Mouse (Mus musculus) limb, embryonic 15.5 days (tissue): ENCODE results near the gene Aldh1a1. TPM values are rescaled to one million over a fixed set of nuclear protein-coding genes. Genes with fewer than 3 reads are reported as not detected.
"Not testable (repeated sequence)": the region's sequence is repeated elsewhere in the genome, so short reads cannot be mapped to it uniquely, and the experiment has no call there.

Experiments used
- ATAC-seq: fragments of 200-750 bp; cut with Nextera tagmentation; 2 replicates; pipeline ENCODE4 v1.8.0; 2017; ENCODE audit warnings: low read depth, moderate TSS enrichment; ENCODE audit not compliant: insufficient number of reproducible peaks, low FRiP score, low TSS enrichment
- H3K27ac ChIP-seq: fragments of 300-500 bp; sonication (generic); 2 replicates; pipeline ENCODE4 v1.5.1; 2015; ENCODE audit warnings: moderate library complexity, mild to moderate bottlenecking, inconsistent platforms
- H3K27me3 ChIP-seq: fragments of 300-500 bp; sonication (generic); 2 replicates; pipeline ENCODE4 v1.6.1; 2015; ENCODE audit warnings: inconsistent platforms
- H3K36me3 ChIP-seq: fragments of 300-500 bp; sonication (generic); 2 replicates; pipeline ENCODE4 v1.6.1; 2015; ENCODE audit warnings: inconsistent platforms
- H3K4me1 ChIP-seq: fragments of 300-500 bp; sonication (generic); 2 replicates; pipeline ENCODE4 v1.6.1; 2015; ENCODE audit warnings: inconsistent platforms
- H3K4me2 ChIP-seq: fragments of 300-500 bp; sonication (generic); 2 replicates; pipeline ENCODE4 v1.6.1; 2015; ENCODE audit warnings: mild to moderate bottlenecking, inconsistent platforms
- H3K4me3 ChIP-seq: fragments of 300-500 bp; sonication (generic); 2 replicates; pipeline ENCODE4 v1.5.1; 2015; ENCODE audit warnings: mild to moderate bottlenecking, inconsistent platforms
- H3K9ac ChIP-seq: fragments of 300-500 bp; sonication (generic); 2 replicates; pipeline ENCODE4 v1.6.1; 2015; ENCODE audit warnings: inconsistent platforms
- H3K9me3 ChIP-seq: fragments of 300-500 bp; sonication (generic); 2 replicates; pipeline ENCODE4 v1.6.1; 2016; ENCODE audit warnings: inconsistent platforms
- WGBS: fragments of 180-500 bp; shearing (Covaris S2); methylation state at CpG from one replicate; pipeline ENCODE4 v1.1.7; 2015; 5-methylcytosine and 5-hydroxymethylcytosine counted together
- polyA plus RNA-seq: library from polyadenylated mRNA; unstranded; fragments of >200 nt; fragmentation: Nextera tagmentation; extraction: Ambion mirVana; gene quantifications from 2 replicates; pipeline ENCODE4 v1.2.1, GENCODE M21; 2015

Aldh1a1 gene
- polyA plus RNA-seq, 1 experiment from 2014 or later: 2.4 TPM

DNA sequence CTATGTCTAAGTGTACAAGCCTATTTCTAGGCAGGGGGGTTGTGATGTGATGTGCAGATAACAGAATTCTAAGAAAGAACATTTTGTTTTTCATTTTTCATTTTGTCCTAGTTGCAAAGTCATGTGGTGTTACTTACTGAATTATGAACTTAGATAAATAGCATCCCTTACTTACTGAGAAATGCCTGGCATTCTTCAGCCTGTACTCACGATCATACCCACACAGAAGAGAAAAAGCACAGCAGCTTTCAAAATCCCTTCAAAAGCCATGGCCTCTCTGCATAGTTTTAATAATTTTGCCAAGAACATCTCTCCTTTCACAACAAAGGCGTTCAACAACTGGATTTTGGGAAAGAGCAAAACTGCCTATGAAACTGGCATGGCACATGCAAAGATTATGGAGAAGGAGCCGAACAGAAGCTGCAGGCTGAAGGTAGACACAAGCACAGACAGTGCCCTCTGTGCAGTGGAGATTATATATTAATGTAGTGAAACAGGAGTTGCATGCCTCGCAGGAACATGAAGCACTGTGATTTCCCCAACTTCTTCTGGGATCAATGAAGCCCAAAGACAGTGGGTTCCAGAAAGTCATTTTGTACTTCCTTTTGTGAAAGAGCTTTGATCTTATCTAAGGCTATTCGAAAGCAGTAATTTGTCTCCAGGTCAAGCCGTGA, 21.3 kb downstream of the Aldh1a1 start:
- Histone ChIP-seq H3K27ac (no peak overlapping the region), H3K4me2 (no peak overlapping the region), H3K36me3 (no peaks in the 10 kb centered on the region), H3K4me3 (no peak overlapping the region), H3K9me3 (no peaks in the 10 kb centered on the region), H3K27me3 (no peaks in the 10 kb centered on the region), H3K9ac (no peak overlapping the region), H3K4me1 (no peaks in the 10 kb centered on the region)
- 47% methylated on average over 6 of the region's 6 CpGs for WGBS
- no peak for ATAC-seq

DNA sequence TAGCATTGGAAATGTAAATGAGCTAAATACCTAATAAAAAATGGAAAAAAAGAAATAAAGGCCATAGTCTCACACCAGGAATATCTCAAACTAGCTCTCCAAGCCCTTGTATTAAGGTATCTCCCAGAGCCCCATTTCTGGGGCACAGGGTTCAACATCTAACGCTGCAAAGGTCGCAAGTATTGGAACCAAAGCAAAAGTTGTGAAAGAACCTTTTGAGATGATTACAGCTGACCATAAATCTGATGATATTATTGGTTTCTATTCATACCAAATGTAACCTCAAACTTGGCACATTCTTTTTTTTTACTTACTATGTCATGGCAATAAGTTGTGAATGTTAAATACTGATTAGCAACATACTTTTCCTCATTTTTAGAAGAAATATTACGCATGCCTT, 24.0 kb downstream of the Aldh1a1 start:
- Histone ChIP-seq H3K4me3 (no peak overlapping the region), H3K9me3 (no peaks in the 10 kb centered on the region), H3K4me2 (no peak overlapping the region), H3K4me1 (no peaks in the 10 kb centered on the region), H3K36me3 (no peaks in the 10 kb centered on the region), H3K9ac (no peak overlapping the region), H3K27ac (no peak overlapping the region), H3K27me3 (no peaks in the 10 kb centered on the region)
- no peak for ATAC-seq
- 82% methylated on average over 3 of the region's 3 CpGs for WGBS

DNA sequence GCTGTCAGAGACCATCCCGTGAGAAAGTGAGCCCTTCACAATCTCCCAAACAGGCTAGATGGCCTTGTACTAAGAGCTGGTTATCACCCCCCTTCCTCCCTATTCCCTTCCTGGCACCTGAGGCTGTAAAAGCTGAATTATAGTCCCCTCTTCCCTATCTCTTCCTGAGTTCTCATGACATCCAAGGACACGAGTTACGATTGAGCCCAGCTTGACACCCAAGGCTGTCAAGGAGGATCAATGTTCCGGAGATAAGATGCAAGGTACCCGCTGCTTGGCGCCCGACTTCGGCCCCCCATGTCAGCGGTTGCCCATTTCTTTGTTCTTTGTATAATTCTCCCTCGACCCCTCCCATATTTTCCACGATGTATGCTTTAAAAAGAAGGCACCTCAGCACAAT, 36.6 kb downstream of the Aldh1a1 start:
- not testable (repeated sequence) for H3K9ac ChIP-seq, H3K4me1 ChIP-seq, H3K36me3 ChIP-seq, ATAC-seq, H3K27ac ChIP-seq, H3K4me3 ChIP-seq, H3K9me3 ChIP-seq, H3K4me2 ChIP-seq, H3K27me3 ChIP-seq
- 82% methylated on average over 11 of the region's 11 CpGs for WGBS

DNA sequence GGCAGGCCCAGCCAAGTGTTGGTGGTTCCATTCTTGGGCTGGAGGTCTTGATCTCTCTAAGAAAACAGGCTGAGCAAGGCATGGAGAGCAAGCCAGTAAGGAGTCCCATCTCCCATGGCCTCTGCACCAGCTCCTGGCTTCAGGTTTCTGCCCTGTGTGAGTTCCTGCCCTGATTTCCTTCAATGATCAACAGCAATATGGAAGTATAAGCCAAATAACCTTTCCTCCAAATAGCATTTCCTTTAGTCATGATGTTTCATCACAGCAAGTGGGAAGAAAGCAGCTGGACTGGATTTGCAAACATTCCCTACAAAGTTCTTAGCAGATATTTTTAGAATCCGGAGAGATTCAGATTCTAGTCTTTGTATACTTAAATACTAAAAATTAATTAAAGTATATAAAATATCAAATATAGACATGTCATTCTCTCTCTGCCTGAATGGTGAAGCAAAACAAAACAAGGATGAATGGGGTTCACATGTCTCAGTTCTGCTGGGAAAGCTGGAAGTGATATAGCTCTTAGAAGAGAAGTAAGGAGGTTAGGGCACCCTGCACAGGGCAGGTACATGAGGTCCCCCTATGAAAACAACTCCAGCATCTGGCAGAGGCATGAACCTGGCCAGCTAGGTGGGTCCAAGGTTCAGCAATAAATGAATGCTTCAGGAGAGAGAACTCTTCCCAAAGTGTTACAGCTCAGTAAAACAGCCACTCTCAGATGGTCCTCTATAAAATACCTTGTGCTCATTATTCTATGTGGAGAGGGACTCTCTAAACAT, 37.6 kb downstream of the Aldh1a1 start:
- Histone ChIP-seq H3K4me2 (no peak overlapping the region), H3K27ac (no peak overlapping the region), H3K9me3 (no peaks in the 10 kb centered on the region), H3K4me3 (no peak overlapping the region), H3K9ac (no peak overlapping the region), H3K36me3 (no peaks in the 10 kb centered on the region), H3K4me1 (no peaks in the 10 kb centered on the region), H3K27me3 (no peaks in the 10 kb centered on the region)
- WGBS: 90% methylated on average over 1 of the region's 1 CpGs
- ATAC-seq: no peak

DNA sequence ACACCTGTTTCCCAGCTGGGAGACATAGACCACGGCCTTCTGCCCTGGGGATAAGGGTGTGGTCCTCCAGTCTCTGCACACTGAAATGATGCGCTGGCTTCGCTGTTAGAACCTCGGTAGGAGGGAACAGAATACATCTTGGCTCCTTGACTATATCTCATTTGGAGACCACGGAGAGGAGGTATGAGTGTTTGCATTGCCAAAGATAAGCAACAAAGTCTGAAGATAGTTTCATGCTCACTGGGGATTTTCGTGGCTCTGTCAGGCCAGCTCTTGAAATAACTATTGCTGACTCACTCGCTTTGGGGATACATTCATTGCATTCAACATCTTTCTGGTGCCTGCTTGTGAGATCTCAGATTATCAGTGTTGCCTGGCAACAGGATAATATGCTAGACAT, 44.0 kb downstream of the Aldh1a1 start:
- Histone ChIP-seq H3K4me1 (no peaks in the 10 kb centered on the region), H3K9ac (no peak overlapping the region), H3K27ac (no peak overlapping the region), H3K27me3 (no peaks in the 10 kb centered on the region), H3K36me3 (no peaks in the 10 kb centered on the region), H3K4me2 (no peak overlapping the region), H3K9me3 (no peaks in the 10 kb centered on the region), H3K4me3 (no peak overlapping the region)
- no peak for ATAC-seq
- 72% methylated on average over 7 of the region's 7 CpGs for WGBS

DNA sequence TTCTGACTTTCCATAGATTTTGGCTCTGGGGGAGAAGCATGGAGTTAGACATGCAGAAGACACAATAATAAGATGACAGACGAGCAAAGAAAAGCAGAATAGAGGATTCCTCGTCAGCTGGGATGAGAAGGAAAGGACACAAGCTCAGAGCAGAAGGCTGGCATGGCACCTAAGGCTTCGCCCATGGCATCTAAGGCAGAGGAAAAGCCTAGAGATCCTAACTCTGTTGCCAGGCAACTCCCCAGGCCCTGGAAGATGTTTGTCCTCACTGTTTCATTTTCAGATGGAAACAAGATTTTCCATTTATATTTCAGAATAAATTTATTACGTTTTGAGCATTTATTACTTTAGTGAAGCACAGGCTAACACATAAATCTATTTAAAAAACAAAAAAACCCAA, 48.5 kb downstream of the Aldh1a1 start:
- no peaks in the 10 kb centered on the region for H3K27me3 ChIP-seq
- no peaks in the 10 kb centered on the region for H3K36me3 ChIP-seq
- H3K4me2 ChIP-seq: no peak overlapping the region
- no peaks in the 10 kb centered on the region for H3K9me3 ChIP-seq
- WGBS: 70% methylated on average over 4 of the region's 4 CpGs
- H3K4me1 ChIP-seq: no peaks in the 10 kb centered on the region
- no peak overlapping the region for H3K27ac ChIP-seq
- H3K9ac ChIP-seq: no peak overlapping the region
- no peak overlapping the region for H3K4me3 ChIP-seq
- ATAC-seq: no peak

DNA sequence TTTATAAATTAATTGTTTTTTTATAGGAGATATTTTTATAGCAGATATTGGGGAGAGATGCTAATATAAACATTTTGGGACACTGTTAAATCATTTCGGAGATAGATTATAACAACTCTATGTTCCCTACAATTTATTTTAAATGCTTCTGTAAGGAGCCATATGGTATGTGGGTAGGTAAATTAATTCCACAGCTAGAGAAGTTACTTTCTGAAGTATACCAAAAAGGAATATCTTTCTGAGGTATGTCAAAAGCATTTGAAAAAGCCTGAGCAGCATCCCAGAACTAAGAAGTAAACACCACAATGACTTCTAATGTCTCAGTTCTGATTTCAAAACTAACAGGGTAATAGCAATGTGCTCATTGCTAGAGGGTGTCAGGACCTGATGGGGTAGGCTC, 49.4 kb downstream of the Aldh1a1 start:
- Histone ChIP-seq H3K4me3 (no peak overlapping the region), H3K9me3 (no peaks in the 10 kb centered on the region), H3K9ac (no peak overlapping the region), H3K4me2 (no peak overlapping the region), H3K4me1 (no peaks in the 10 kb centered on the region), H3K27me3 (no peaks in the 10 kb centered on the region), H3K36me3 (no peaks in the 10 kb centered on the region), H3K27ac (no peak overlapping the region)
- 76% methylated on average over 1 of the region's 1 CpGs for WGBS
- ATAC-seq: no peak

DNA sequence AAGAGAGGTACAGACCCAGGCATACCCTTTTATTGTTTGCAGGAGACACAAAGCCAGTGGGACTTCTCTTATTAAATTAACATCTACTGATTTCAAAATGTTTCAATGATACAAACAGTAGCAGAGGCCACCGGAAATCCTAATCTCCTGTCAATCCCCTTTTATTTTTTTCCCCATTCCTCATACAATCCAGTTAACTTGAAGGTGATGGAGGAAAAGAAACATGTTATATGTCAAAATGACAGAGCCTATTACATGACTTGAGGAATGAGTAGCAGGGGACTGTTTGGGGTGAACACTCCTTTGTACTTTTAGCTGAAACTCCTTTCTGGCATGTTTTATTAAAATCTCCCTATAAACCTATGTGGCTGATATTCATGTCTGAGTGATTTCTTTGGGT, 51.3 kb downstream of the Aldh1a1 start:
- Histone ChIP-seq H3K36me3 (no peaks in the 10 kb centered on the region), H3K9ac (no peak overlapping the region), H3K27me3 (no peaks in the 10 kb centered on the region), H3K27ac (no peak overlapping the region), H3K4me2 (no peak overlapping the region), H3K4me1 (no peaks in the 10 kb centered on the region), H3K9me3 (no peaks in the 10 kb centered on the region), H3K4me3 (no peak overlapping the region)
- ATAC-seq: no peak
- 23% methylated on average over 1 of the region's 1 CpGs for WGBS

DNA sequence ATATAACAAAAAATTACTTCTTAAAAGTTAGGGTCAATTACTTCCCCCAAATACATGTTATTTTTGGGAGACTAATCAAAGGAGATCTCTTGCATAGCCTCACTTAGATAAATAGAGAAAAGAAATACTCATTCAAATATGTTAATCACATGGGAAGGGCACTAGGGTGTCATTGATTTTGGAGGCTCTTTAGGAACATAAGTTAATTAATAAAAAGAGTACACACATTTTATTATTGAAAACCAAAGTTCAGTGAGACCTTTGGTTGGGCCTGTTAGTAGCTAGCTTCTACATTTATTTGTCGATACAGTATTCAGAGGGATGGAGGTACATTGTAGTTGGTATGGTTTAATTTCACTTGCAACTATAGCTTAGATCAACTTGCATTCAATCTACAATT, 52.4 kb downstream of the Aldh1a1 start:
- no peak overlapping the region for H3K27ac ChIP-seq
- WGBS: 90% methylated on average over 1 of the region's 1 CpGs
- no peaks in the 10 kb centered on the region for H3K36me3 ChIP-seq
- ATAC-seq: no peak
- H3K27me3 ChIP-seq: no peaks in the 10 kb centered on the region
- H3K4me2 ChIP-seq: no peak overlapping the region
- H3K4me1 ChIP-seq: no peaks in the 10 kb centered on the region
- no peak overlapping the region for H3K9ac ChIP-seq
- no peak overlapping the region for H3K4me3 ChIP-seq
- no peaks in the 10 kb centered on the region for H3K9me3 ChIP-seq

DNA sequence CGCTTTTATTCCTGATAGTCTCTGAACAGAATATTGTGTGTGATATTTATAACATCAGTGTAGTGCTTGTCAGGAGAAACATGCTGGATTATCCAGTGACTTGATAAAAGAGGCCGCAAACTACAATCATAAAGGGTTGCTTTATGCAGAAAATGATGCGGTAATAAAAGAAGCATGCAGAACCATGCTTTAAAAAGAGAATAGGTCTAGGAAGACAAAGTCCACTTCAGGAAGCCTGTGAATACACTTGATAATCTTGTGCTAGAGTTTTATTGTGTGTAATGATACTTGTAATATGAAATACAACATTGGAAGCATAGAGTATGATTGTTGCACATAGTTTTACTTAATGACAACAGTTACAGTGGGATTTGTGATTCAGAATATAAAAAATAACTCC, 54.5 kb downstream of the Aldh1a1 start:
- H3K4me1 ChIP-seq: no peaks in the 10 kb centered on the region
- no peak overlapping the region for H3K4me2 ChIP-seq
- no peak overlapping the region for H3K9ac ChIP-seq
- no peak overlapping the region for H3K27ac ChIP-seq
- ATAC-seq: no peak
- no peaks in the 10 kb centered on the region for H3K9me3 ChIP-seq
- H3K36me3 ChIP-seq: no peaks in the 10 kb centered on the region
- H3K27me3 ChIP-seq: no peaks in the 10 kb centered on the region
- 91% methylated on average over 3 of the region's 3 CpGs for WGBS
- no peak overlapping the region for H3K4me3 ChIP-seq

DNA sequence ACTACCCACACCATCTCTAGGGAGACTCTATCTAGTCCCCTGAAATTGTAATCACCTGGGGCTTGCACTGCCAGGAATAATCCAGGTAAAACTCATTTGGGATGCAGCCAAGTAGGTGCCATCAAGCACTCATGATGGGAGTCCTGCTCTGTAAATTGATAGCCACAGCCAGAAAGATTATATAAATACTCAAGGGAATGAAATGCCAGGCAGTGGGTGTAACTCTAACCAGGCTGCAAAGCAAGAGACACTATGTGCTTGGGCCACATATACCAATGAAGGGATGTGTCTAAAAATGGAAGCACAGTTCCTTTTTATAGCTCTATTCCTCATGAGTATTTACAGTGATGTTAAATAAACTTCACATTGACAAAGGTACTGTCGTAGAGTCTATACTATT, 56.9 kb downstream of the Aldh1a1 start:
- Histone ChIP-seq H3K9me3 (no peaks in the 10 kb centered on the region), H3K4me1 (no peaks in the 10 kb centered on the region), H3K4me2 (no peak overlapping the region), H3K36me3 (no peaks in the 10 kb centered on the region), H3K27me3 (no peaks in the 10 kb centered on the region), H3K4me3 (no peak overlapping the region), H3K27ac (no peak overlapping the region), H3K9ac (no peak overlapping the region)
- WGBS: 100% methylated on average over 1 of the region's 1 CpGs
- no peak for ATAC-seq

DNA sequence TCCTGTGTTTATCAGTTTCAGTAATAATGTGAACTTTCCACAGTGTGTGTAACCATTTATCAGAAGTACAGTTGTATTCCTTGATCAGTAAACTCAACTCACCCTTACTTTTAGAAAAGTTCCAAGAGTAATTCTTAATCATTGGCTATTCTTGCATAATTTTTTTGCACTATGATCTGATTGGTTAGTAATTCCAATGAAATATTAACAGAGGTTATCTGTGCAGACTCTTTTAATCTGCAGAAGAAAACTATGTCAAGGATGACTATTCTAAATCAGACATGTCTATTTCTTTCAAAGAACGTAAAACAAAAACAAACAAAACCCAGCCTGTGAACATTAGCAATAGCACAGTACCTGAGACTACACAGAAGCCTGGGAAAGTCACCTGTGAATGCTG, 62.9 kb downstream of the Aldh1a1 start:
- WGBS: 87% methylated on average over 1 of the region's 1 CpGs
- H3K36me3 ChIP-seq: no peaks in the 10 kb centered on the region
- H3K27me3 ChIP-seq: no peaks in the 10 kb centered on the region
- no peaks in the 10 kb centered on the region for H3K4me1 ChIP-seq
- no peak overlapping the region for H3K27ac ChIP-seq
- H3K9ac ChIP-seq: no peak overlapping the region
- no peak for ATAC-seq
- no peak overlapping the region for H3K4me3 ChIP-seq
- H3K9me3 ChIP-seq: no peaks in the 10 kb centered on the region
- no peak overlapping the region for H3K4me2 ChIP-seq
